Mouse (Mus musculus): ENCODE data around the gene Nsun4.

DNA sequence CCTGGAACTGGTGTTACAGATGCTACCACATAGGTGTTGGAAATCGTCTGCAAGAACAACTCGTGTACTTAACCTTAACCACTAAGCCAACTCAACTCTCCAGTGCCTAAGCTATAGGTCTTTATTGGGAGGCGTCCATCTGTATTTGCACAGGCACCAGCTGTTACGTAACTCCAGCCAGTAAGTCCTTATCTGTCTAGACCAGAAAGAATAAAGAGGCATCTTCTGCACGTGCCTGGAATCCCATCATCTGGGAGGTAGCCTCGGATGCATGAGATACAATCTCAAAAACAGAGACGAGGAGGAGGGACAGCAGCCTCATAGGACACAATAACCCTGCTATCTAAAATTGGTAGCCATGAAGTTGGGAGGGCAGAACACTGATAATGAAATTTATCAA, 47.3 kb upstream of the Nsun4 start:
- no peak for TF ChIP-seq CTCF (IDR thresholded peaks at IDR 0.05; ENCODE audit: low read depth, low read length)
- TF ChIP-seq POLR2A (IDR thresholded peaks at IDR 0.05; ENCODE audit: extremely low read depth, insufficient read depth, low read length), result no peak

All from liver, adult 2 months (tissue).